Mouse (Mus musculus) liver, postnatal 0 days (tissue): ENCODE measurements at regions not wholly inside any gene's neighbourhood (a gene's known extent, or its start where the extent isn't known, plus 50 kb on each side); places are given as distances from the start of the nearest gene placed in this dataset.

Source experiments
- ATAC-seq: fragments of 200-750 bp; cut with Nextera tagmentation; 2 replicates; pipeline ENCODE4 v1.8.0; 2017; ENCODE audit warnings: mild to moderate bottlenecking, moderate library complexity
- DNase-seq: peaks from one replicate; pipeline ENCODE4 v3.0.0-alpha.2; 2016
- H3K27ac ChIP-seq: fragments of 300-500 bp; sonication (generic); 2 replicates; pipeline ENCODE4 v1.5.1; 2014; ENCODE audit warnings: antibody characterized with exemption, moderate library complexity, mild to moderate bottlenecking, low read depth
- H3K27me3 ChIP-seq: fragments of 300-500 bp; sonication (generic); 2 replicates; pipeline ENCODE4 v1.6.1; 2014; ENCODE audit warnings: low read length, control low read depth, mixed read lengths; ENCODE audit not compliant: insufficient read depth
- H3K36me3 ChIP-seq: fragments of 300-500 bp; sonication (generic); replicated peaks from 2 replicates; pipeline ENCODE4 v1.6.1; 2014; ENCODE audit warnings: mild to moderate bottlenecking, control low read depth, low read length, moderate library complexity, mixed read lengths; ENCODE audit not compliant: insufficient read depth
- H3K4me1 ChIP-seq: fragments of 300-500 bp; sonication (generic); 2 replicates; pipeline ENCODE4 v1.6.1; 2014; ENCODE audit warnings: antibody characterized with exemption, mild to moderate bottlenecking, control low read depth; ENCODE audit not compliant: insufficient read depth
- H3K4me2 ChIP-seq: fragments of 300-500 bp; sonication (generic); 2 replicates; pipeline ENCODE4 v1.6.1; 2014; ENCODE audit warnings: low read depth, mild to moderate bottlenecking, low read length, moderate library complexity, mixed read lengths
- H3K4me3 ChIP-seq: fragments of 300-500 bp; sonication (generic); 2 replicates; pipeline ENCODE4 v1.5.1; 2014; ENCODE audit warnings: low read depth, low read length
- H3K9ac ChIP-seq: fragments of 300-500 bp; sonication (generic); replicated peaks from 2 replicates; pipeline ENCODE4 v1.6.1; 2014; ENCODE audit warnings: mild to moderate bottlenecking, moderate library complexity
- H3K9me3 ChIP-seq: fragments of 300-500 bp; sonication (generic); 2 replicates; pipeline ENCODE4 v1.6.1; 2016; ENCODE audit warnings: mild to moderate bottlenecking, control low read depth, low read length, mixed read lengths
- CTCF ChIP-seq: sonication (generic); IDR thresholded peaks from 2 replicates; pipeline ENCODE4 v1.5.1; 2016; ENCODE audit warnings: antibody characterized with exemption, low read depth
- EP300 ChIP-seq: IDR thresholded peaks from 2 replicates; pipeline ENCODE4 v1.6.1; 2016; ENCODE audit warnings: antibody characterized with exemption, low read depth, mild to moderate bottlenecking
- WGBS: fragments of 180-500 bp; shearing (Covaris S2); extraction: QIAGEN DNeasy Blood & Tissue Kit; methylation state at CpG from one replicate; pipeline ENCODE4 v1.1.7; 2014; ENCODE audit not compliant: insufficient replicate concordance; 5-methylcytosine and 5-hydroxymethylcytosine counted together

- H3K9ac ChIP-seq = no peak overlapping the region
- no peak overlapping the region for H3K4me3 ChIP-seq
- H3K36me3 ChIP-seq = no peaks in the 10 kb centered on the region
- no peaks in the 10 kb centered on the region for H3K27me3 ChIP-seq
- no peak for TF ChIP-seq EP300
- TF ChIP-seq CTCF = no peak
- H3K4me1 ChIP-seq = no peaks in the 10 kb centered on the region
- no peak overlapping the region for H3K27ac ChIP-seq
- no peaks in the 10 kb centered on the region for H3K9me3 ChIP-seq
- ATAC-seq (no peak), DNase-seq (no peak)
- 88% methylated on average over 5 of the region's 5 CpGs for WGBS
- H3K4me2 ChIP-seq = no peak overlapping the region
Measured at GRCm38 (mm10) chr2:44479746-44480145, 447.7 kb downstream of the Gtdc1 start.

- no peaks in the 10 kb centered on the region for H3K27me3 ChIP-seq
- ATAC-seq (no peak), DNase-seq (no peak)
- TF ChIP-seq CTCF (no peak), EP300 (no peak)
- WGBS = 80% methylated on average over 1 of the region's 1 CpGs
- no peaks in the 10 kb centered on the region for H3K36me3 ChIP-seq
- no peak overlapping the region for H3K27ac ChIP-seq
- no peak overlapping the region for H3K9ac ChIP-seq
- H3K9me3 ChIP-seq = no peaks in the 10 kb centered on the region
- H3K4me3 ChIP-seq = no peak overlapping the region
- no peaks in the 10 kb centered on the region for H3K4me1 ChIP-seq
- H3K4me2 ChIP-seq = no peak overlapping the region
Measured at GRCm38 (mm10) chr2:44475456-44475855, 452.0 kb downstream of the Gtdc1 start.

GRCm38 (mm10) chr2:44474653-44475052 is 452.8 kb downstream of the Gtdc1 start:
- H3K9me3 ChIP-seq = no peaks in the 10 kb centered on the region
- ATAC-seq (no peak), DNase-seq (no peak)
- H3K4me3 ChIP-seq = no peak overlapping the region
- no peak overlapping the region for H3K4me2 ChIP-seq
- TF ChIP-seq CTCF (no peak), EP300 (no peak)
- WGBS = 26% methylated on average over 3 of the region's 3 CpGs
- H3K4me1 ChIP-seq = no peaks in the 10 kb centered on the region
- no peaks in the 10 kb centered on the region for H3K36me3 ChIP-seq
- H3K27ac ChIP-seq = no peak overlapping the region
- H3K9ac ChIP-seq = no peak overlapping the region
- no peaks in the 10 kb centered on the region for H3K27me3 ChIP-seq

DNA sequence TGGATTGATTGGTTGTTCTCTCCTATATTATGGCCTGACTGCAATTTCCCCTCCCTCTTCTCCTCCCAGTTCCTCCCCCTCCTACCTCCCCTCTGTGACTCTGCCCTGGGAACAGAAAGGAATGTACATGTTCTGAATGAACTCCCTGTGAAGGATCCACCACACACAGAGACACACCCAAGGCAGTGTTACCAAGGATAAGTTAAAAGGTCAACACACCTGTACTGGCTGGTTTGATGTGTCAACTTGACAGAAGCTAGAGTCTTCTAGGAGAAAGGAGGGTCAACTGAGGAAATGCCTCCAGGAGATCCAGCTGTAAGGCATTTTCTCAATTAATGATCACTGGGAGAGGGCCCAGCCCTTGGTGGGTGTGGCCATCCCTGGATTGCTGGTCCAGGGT is 456.1 kb downstream of the Gtdc1 start:
- TF ChIP-seq EP300 = no peak
- TF ChIP-seq CTCF = no peak
- no peaks in the 10 kb centered on the region for H3K4me1 ChIP-seq
- no peak for ATAC-seq
- no peaks in the 10 kb centered on the region for H3K36me3 ChIP-seq
- H3K4me3 ChIP-seq = no peak overlapping the region
- H3K4me2 ChIP-seq = no peak overlapping the region
- H3K27me3 ChIP-seq = no peaks in the 10 kb centered on the region
- DNase-seq = no peak
- H3K27ac ChIP-seq = no peak overlapping the region
- no peaks in the 10 kb centered on the region for H3K9me3 ChIP-seq
- H3K9ac ChIP-seq = no peak overlapping the region

GRCm38 (mm10) chr2:44470953-44471352 is 456.5 kb downstream of the Gtdc1 start:
- no peaks in the 10 kb centered on the region for H3K27me3 ChIP-seq
- H3K9me3 ChIP-seq = no peaks in the 10 kb centered on the region
- H3K27ac ChIP-seq = no peak overlapping the region
- H3K4me2 ChIP-seq = no peak overlapping the region
- ATAC-seq (no peak), DNase-seq (no peak)
- 86% methylated on average over 5 of the region's 5 CpGs for WGBS
- TF ChIP-seq EP300 = no peak
- no peak for TF ChIP-seq CTCF
- H3K4me3 ChIP-seq = no peak overlapping the region
- no peaks in the 10 kb centered on the region for H3K36me3 ChIP-seq
- no peak overlapping the region for H3K9ac ChIP-seq
- no peaks in the 10 kb centered on the region for H3K4me1 ChIP-seq

DNA sequence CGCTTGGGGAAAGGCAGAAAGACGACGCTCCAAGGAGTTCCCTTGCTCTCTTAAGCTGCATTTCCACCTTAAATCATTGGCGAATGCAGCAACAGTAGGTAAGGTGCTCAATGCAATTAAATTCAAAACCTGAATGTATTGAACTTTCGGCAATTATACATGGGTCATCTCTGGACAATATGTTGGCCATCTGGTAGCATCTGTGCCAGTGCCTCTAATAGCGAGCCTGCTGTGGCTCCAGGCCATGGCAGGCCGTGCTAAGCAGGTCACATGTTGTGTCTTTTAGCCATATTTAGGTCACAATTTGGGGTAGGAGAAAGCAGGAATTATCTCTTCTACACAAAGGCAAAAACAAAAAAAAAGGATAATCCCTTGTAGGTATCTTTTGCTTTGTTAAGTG is 462.8 kb downstream of the Gtdc1 start:
- Histone ChIP-seq H3K9me3 (no peaks in the 10 kb centered on the region), H3K4me3 (no peak overlapping the region), H3K4me2 (no peak overlapping the region), H3K27me3 (no peaks in the 10 kb centered on the region), H3K36me3 (no peaks in the 10 kb centered on the region), H3K4me1 (no peaks in the 10 kb centered on the region), H3K27ac (no peak overlapping the region), H3K9ac (no peak overlapping the region)
- DNase-seq = no peak
- WGBS = 80% methylated on average over 7 of the region's 7 CpGs
- ATAC-seq = no peak
- no peak for TF ChIP-seq EP300
- no peak for TF ChIP-seq CTCF

DNA sequence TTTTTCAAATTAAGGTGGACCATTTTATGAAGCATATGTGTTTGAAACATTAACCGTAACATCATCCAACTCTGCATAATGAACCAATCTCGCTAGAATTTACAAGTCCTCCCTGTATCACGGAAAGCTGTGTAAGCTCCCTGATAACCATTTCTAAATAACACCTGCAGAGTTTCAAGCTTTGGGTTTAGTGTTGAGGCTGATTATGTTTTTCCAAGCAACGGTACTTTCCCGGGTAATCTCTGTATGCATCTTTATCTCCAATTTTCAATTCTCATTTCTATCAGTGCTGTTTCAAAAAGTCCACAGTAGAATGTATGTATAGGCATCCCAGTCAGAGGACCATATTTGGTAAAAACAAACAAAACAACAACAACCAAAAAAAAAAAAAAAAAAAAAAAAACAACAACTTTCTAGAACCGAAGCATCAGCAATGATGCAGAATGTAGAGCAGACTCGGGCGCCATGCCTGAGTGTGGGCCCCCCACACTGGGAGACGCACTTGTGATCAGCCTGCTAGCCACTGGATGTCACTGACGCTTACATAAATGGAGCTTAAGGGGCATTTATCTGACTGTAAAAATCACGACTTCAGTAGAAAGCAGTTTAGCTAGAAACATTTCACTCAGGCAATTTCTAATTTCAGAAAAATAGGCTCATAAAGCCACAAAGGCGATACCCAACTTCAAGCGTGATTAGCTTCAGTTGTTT is 464.7 kb downstream of the Gtdc1 start:
- no peaks in the 10 kb centered on the region for H3K4me1 ChIP-seq
- H3K27ac ChIP-seq = no peak overlapping the region
- H3K27me3 ChIP-seq = no peaks in the 10 kb centered on the region
- DNase-seq (no peak), ATAC-seq (no peak)
- H3K4me3 ChIP-seq = no peak overlapping the region
- H3K4me2 ChIP-seq = no peak overlapping the region
- H3K36me3 ChIP-seq = no peaks in the 10 kb centered on the region
- no peak overlapping the region for H3K9ac ChIP-seq
- H3K9me3 ChIP-seq = no peaks in the 10 kb centered on the region
- TF ChIP-seq CTCF = no peak
- 81% methylated on average over 13 of the region's 13 CpGs for WGBS
